Mouse (Mus musculus) bone marrow macrophage, adult 2 months (primary cell): ENCODE data around the gene Adgrl3.

Source experiments
- CTCF ChIP-seq: IDR thresholded peaks from 2 replicates; pipeline ENCODE4 v1.5.1; 2012; ENCODE audit warnings: low read depth, mild to moderate bottlenecking, low read length, moderate library complexity
- POLR2A ChIP-seq: IDR thresholded peaks from 2 replicates; pipeline ENCODE4 v1.6.1; 2012; ENCODE audit warnings: mild to moderate bottlenecking, low read depth, low read length, borderline replicate concordance

DNA sequence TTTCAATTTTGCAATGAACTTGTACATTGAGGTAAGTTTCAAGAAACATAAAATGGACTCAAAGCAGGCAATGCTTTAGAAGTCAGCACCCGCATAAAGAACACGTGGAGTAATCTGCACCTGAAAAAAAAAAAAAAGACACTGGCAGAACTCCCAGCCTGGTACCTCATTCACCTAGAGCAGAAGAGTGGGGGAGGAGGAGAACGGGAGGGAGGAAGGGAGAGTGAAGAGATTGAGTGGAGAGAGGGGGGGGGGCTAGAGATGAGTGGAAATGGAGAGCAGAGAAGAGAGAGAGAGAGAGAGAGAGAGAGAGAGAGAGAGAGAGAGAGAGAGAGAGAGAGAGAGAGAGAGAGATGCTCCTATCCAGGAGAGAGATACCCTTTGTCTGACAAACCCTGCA, 772 bp upstream of the Adgrl3 start:
- TF ChIP-seq POLR2A (no peak), CTCF (no peak)
